Mouse (Mus musculus): ENCODE measurements around the gene Idh3a. TPM values are rescaled to one million over a fixed set of nuclear protein-coding genes. Genes with fewer than 3 reads are reported as not detected.
A peak's percentile ranks its signal among the peaks of the same experiment; 100 is the strongest.
"Not testable (repeated sequence)": the region's sequence is repeated elsewhere in the genome, so short reads cannot be mapped to it uniquely, and the experiment has no call there.

Gene Idh3a
- total RNA-seq, 2 experiments from 2014 or later: 416 to 493 TPM

DNA sequence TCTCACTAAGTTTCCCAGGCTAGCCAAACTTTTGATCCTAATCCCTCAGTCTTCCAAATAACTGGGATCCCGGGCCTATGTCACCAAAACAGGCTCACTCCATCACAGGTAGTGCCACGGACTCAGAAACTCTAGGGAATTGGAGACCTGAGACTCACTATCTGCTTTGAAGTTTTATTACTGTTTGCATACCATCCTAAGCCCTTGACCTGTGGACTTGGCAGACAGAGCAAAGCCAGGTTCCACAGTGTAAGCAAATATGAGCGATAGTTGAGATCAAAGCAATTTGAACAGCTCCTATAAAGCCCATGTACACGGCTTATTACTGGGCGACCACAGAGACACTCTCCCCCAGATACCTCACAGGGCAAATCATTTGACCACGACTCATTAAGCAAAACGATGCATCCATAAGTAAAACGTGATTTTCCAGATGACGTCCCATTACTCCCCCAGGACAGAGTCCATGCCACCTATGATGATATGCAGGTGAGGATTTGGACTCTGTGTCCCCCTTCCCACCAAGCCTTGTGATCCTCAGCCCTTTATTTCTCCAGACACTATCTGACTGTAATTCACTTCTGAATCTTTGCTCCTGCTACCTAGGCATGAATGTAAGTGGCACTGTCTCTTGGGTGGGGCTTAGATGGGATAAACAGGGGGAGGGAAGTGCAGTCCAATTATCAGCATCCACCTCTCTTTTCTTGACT, 14.8 kb upstream of the Idh3a start:
- DNase-seq: no peak
- intact Hi-C loops (cut with DNase I; ENCODE audit: low total_unique reads): no loop called here

DNA sequence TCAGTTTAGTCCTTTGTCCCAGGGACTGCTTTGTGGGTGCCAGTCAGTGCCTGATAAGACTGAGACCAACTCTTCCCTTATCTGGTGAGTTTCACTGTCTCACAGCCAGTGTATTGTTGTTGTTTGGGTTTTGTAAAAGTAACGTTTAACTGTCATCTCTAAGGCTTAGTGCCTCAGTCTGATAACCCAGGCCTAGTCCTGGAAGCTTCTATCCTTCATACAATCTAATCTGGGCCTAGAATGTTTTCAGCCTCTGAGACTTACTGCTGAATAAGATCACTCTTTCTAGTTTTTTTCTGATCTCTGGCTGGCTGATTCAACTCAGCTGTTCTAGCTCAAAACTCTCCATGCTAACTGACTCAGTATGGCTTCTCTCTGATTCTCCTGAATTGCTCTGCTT, 2.4 kb upstream of the Idh3a start:
- no peak for DNase-seq
- intact Hi-C loops (cut with DNase I; ENCODE audit: low total_unique reads): no loop called here

DNA sequence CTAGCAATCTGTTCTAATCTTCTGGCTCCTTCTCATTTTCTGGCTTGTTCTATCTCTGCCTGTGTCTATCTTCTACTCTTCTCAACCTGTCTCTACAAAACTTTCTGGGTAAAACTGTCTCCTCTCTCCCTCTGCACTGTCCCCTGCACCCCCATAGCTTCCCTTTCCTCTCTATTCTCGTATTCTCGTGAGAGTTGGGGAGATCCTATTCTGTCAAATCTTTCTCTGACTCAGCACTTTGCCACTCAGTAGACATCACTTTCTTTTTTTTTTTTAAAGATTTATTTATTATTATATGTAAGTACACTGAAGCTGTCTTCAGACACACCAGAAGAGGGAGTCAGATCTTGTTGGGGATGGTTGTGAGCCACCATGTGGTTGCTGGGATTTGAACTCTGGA, 2.0 kb upstream of the Idh3a start:
- intact Hi-C loops (cut with DNase I; ENCODE audit: low total_unique reads); DNase-seq: not testable (repeated sequence)

DNA sequence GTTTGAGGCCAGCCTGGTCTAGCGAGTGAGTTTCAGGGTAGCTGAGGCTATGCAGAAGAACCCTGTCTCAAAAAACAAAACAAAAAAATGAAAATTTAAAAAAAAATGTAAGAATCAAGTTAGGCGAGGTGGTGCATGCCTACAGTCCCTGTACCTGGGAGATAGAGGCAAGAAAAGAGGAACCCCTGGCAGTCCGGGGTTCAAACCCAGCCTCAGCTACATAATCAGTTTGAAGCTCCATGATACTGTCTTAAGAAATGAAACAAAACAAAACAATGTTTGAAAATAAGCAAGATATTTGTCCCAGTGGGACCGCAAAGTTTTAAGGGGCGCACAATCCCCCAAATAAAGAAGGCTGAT, 315 bp upstream of the Idh3a start:
- DNase-seq: no peak
- intact Hi-C loops (cut with DNase I; ENCODE audit: low total_unique reads): no loop called here

DNA sequence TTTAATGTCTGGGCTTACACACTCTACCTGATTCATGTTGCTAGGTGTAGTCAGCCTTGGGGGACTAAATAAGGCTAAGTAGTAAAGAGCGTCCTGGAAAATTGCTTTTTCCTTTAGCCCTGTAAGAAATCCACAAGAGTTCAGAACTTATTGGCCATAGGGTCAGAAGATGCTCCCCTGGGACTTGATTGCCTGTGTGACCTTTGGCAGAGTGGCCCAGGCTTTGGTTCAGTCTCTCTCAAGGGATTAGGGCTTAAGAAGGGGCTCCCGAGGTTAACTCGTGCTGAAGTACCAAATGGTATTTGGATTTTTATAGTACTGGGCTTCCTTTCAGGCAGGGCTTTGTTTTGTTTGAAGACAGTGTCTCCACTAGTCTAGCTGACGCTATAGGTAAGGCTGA, 1.7 kb downstream of the Idh3a start:
- no peak for DNase-seq
- intact Hi-C loops (cut with DNase I; ENCODE audit: low total_unique reads): no loop called here

DNA sequence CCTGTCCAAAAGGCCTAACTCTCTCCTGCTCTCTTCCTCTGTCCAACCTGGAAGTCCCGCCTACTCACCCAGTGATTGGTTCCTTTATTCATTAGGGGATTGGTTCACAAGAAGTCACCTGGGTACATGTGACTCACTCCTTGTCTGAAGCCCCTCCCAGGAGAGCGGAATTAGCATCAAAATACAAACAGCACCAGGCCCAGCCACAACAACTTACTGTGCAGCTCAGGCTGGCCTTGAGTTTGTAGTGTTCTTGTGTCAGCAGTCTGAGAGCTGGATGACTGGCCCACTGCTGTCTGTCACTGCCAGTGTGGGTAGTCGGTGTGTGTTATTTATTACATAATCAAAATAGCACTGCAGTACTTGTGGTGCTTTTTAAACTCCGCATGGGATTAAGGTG, 7.5 kb downstream of the Idh3a start:
- intact Hi-C loops (cut with DNase I; ENCODE audit: low total_unique reads); DNase-seq: not testable (repeated sequence)

DNA sequence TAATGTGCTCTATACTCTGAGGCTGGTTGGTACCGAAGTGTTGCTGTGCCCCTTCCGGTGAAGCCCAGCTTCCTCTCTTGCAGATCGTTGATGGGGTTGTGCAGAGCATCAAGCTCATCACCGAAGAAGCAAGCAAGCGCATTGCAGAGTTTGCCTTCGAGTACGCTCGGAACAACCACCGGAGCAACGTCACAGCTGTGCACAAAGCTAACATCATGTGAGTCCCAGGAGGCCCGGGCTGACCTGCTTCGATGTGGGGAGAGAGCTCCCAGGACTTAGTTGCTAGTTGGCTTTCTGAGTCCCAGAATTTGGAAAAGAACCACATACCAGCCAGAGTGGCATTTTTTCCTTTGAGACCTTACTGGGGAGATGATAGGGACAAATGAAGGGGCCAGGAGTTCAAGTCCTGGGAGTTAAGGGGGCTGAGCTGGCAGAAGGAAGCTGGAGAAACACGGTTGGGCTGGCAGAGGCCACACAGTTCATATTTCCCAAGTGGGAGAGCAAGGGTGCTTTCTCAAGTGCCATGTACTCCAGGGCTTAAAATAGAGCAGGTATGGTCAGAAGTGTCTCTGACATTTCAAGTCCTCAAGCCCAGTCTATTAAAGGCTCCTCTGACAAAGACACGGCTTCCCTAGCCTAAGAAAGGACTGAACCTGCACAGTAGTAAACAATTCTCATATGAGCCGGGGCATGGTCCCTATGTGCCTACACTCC, 10.8 kb downstream of the Idh3a start:
- intact Hi-C loops (cut with DNase I; ENCODE audit: low total_unique reads): no loop called here

DNA sequence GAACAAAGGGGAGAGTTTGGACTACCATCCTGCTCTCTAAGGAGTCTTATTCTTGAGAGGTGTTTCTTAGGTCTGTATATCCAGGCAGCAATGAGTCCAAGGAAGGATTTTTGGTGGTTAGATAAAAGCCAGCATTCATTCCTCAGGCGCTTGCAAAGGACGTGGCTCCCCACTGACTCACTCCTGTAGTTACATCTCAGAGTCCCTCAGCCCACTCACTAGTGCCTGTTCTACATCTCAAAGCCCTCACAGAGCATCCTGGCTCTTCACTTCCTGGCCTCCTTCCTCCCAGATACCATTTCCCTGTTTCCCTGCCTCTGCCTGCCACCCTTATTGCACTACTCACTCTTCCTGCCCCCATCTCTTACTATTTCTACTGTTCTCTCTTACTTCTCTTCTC, 16.3 kb downstream of the Idh3a start:
- no peak for DNase-seq
- intact Hi-C loops (cut with DNase I; ENCODE audit: low total_unique reads): loop anchor here (10.0 kb wide), 1 partner anchor 168 kb away; no protein-coding TSS in a partner anchor

More for the DNA sequence above, 10.8 kb downstream of the Idh3a start:
- no peak for DNase-seq

DNA sequence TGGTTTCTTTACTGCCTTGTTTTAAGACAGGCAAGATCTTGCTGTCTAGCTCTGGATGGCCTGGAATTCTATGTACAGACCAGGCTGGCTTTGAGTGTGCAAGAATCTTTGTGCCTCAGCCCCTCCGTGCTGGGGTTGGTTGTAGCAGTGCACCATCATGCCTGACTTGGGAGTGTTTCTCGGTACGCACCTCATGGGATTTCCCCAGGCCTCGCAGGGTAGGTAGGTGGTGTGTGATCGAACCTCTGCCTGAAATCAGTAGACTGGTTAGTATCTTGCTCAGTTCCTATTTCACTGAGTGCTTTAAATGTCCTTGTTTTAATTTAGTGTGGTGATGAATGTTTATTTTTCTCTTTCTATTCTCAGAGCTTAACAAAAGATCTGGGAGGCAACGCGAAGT, 16.8 kb downstream of the Idh3a start:
- intact Hi-C loops (cut with DNase I; ENCODE audit: low total_unique reads): loop anchor here (10.0 kb wide), 1 partner anchor 168 kb away; no protein-coding TSS in a partner anchor
- no peak for DNase-seq

DNA sequence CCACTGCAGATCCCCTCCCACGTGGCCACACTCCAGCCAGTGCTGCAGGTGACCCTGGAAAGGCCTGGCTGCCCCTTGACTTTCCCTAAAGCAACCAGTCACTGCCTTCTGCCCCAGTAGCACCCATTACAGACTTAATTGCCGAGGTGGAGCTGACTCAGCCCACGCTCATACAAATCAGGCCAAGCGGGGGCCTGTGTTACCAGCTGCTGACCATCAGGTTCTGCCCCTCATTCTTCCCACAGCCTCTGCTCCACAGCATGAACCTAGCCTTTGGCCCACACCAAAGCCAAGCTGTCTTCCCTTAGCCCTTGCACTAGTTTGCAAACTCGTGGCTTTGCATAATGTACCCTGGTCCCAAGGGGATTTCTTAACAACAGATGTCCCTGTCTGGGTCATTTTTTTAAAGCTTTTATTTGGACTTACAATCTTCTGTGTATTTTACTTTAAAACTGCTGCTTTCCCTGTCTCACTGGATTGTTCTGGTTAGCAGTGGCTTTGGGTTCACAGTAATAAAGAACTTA, 18.1 kb downstream of the Idh3a start:
- no peak for DNase-seq
- intact Hi-C loops (cut with DNase I; ENCODE audit: low total_unique reads): loop anchor here (10.0 kb wide), 1 partner anchor 169 kb away; no protein-coding TSS in a partner anchor

DNA sequence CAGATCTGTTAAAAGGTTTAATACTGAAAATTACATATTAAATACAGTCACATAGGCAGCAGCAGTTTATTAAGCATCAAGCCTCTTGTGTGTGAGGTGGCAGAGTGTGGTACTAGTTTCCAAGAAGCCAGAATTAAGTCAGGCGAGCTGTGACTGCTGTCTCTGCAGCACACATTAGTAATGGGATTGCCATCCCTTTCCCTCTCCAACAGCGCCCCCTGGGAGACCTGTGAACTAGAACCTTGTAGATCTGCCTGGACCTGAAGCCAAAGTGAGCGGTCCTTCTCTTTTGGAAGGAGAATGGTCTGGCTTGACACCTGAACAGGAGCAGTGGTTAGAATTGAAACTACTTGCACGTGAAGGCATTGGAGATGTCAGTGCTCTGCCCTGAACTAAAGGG, 18.8 kb downstream of the Idh3a start:
- DNase-seq: peak; percentile 71
- intact Hi-C loops (cut with DNase I; ENCODE audit: low total_unique reads): loop anchor here (10.0 kb wide), 1 partner anchor 170 kb away; no protein-coding TSS in a partner anchor

DNA sequence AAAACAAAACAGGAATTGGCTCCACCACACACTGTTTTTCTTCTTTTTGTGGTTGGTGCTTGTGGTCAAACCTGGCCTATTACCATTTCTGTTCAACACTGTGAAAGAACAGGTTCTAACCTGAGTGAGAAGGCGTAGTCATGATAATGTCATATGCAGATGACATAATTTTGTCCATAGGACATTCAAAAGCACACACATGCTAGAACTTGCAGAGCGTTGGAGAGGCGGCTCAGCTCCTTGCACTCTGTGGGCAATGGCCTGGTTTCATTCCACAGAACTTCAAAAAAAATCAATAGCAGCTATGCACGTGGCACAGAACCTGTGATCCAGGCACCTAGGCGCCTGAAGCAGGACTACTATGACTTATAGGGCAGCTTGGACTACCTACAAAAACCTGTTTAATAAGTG, 26.7 kb downstream of the Idh3a start:
- intact Hi-C loops (cut with DNase I; ENCODE audit: low total_unique reads): no loop called here
- no peak for DNase-seq

DNA sequence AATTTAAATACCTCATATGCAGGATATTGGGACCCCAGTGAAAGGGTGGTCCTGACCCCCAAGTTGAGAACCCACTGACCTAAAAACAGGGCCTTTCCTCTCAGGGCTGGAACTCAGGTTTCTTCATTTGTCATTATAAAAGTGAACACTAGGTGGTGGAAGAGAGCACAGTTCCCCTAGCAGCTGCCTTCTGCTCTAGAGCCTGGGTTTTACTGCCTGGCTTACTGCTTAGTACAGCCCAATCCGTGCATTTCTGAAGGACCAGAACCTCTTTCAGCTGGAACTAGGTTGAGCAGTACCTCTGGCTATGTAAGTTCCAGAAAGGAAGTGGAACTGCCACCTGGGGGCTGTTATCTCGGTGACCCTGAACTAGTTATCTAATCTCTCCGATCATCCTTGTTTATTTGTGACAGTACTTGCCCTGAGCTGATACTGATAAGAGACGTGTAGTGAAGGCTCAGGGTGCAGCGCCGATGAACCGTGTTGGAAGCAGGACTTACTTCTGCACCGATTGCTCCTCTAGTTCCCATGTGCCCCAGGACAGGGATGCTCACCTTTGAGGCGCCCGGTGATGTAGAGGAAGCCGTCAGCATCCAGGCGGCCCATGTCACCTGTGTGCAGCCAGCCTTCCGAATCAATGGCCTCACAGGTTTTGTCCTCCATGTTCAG, 28.2 kb downstream of the Idh3a start:
- intact Hi-C loops (cut with DNase I; ENCODE audit: low total_unique reads): loop anchor here (2.0 kb wide), 1 partner anchor 60 kb away; no protein-coding TSS in a partner anchor
- DNase-seq: no peak

DNA sequence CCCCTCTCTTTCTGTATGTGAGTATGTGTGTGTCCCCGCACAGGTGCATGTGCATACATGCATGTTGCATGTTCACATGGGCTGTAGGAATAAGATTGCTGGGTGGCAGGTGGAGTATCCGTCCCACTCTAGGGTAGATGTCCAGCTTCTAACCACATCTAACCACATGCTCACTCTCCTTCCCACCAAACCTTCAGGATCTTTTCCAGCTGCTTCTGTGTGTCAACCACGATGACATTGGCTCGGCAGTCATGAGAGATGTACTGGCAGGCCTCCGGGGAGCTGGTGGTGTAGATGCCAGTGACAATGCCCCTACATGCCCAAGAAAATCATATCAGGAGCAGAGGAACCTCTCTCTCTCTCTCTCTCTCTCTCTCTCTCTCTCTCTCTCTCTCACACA, 41.1 kb downstream of the Idh3a start:
- intact Hi-C loops (cut with DNase I; ENCODE audit: low total_unique reads): no loop called here
- DNase-seq: no peak

DNA sequence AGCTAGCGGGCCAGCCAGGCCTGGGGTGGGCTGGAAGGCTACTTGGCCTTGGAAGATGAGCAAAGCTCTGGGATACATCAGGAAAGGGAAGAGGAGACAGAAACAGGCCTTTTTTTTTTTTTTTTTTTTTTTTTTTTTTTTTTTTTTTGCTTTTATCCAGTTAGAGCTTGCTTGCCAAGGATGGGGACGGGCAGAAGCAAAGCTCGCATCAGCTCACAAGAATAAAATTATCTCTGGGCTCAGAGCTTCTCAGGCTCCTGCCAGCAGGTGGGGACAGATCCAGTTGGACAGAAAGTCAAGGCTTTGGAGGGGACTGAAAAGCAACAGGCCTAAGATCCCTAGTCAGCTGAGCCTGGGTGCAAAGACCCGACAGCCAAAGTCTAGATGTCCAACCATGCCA, 42.6 kb downstream of the Idh3a start:
- intact Hi-C loops (cut with DNase I; ENCODE audit: low total_unique reads): no loop called here
- DNase-seq: no peak

DNA sequence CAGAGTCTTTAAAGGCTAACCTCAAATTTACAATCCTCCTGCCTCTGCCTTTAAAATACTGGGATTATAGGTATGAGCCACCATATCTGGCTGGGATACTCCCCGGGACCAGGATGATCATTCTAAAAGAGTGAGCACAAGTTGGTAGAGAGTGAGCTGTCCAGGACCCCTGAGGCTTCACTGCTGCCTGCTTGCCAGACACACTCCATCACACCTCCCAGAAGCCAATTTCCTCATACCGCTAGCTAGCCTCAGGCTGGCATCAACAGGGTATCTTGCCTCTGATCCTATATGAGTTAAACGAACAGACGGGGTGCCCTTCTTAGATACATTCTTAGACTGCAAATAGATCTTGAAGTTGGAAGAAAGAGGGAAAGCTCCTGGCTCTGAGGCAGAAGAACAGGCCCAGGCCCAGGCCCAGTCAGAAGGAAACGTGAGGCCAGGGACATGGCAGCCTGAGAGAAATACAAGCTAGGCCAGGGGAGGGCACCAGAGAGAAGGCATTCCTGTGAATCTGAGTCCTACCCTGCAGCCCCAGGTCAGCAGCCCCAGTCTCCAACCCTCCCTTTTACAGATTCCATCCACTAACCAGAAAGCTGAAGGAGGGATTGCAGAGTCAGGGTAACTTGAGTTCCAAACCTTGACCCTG, 43.6 kb downstream of the Idh3a start:
- intact Hi-C loops (cut with DNase I; ENCODE audit: low total_unique reads): no loop called here
- no peak for DNase-seq

DNA sequence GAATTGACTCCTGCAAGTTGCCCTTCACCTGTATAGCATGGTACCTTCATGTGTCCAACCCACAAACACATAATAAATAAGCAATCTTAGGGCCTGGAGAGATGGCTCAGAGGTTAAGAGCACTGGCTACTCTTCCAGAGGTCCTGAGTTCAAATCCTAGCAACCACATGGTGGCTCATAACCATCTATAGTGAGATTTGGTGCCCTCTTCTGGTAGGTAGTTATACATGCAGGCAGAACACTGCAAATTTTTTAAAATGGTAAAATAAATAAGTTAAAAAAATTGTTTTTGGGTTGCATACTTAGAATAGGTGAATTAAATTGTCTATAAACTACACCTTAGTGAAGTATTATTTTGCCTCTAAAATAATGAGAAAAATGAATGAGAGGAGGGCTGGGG, 44.8 kb downstream of the Idh3a start:
- intact Hi-C loops (cut with DNase I; ENCODE audit: low total_unique reads): no loop called here
- no peak for DNase-seq

DNA sequence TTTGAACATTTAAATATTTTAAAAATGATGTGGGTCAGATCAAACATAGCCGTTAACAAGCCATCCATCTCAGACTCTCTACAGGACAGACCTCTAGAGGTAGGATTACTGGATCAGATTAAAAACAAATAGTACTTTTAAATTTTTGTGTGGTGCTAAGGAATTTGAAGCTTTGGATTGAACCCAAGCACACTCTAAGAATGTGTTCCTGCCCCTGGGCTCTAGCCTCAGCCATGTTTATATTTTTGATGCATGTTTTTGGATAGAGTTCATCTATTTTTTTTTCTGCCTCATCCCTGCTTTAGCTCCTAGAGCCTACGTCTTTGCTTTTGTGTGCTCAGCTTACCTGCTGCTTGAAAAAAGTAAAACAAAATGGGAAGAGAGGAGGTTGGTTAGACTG, 47.3 kb downstream of the Idh3a start:
- DNase-seq: no peak

DNA sequence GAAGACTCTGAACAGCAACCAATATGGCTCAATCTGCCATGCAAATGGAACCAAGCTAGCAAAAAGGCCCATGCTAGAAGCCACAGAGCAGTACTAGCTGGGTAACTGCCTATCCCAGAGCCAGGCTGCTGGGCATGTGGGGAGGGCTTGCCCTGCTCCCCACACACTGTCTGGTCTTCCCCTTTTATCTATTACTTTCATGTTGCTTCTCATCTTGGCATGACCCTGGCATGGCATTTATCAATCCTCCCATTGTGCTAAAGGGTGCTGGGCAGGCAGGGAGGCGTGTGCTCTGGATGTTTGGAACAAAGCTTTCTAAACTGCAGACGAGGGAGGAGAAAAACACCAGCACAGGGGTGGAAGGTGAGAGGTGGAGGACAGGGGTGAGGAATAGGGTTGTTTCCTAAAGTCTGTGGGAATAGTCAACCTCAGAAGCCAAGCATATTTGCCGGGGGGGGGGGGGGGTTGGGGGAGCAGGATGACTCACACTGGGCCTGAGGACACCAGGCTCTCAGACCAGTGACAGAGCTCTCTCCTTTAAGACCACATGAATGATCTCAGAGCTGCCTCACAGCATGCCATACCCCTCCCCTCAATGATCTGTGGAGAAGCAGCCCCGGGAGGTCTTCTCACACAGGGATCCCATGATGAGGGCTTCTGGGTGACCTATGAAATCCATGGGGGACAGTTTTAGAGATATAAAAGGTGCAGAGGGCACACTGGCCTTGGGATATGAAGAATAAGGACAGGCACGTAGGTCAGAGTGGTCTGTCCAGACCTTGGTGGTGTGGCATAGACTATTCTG, 51.6 kb downstream of the Idh3a start:
- intact Hi-C loops (cut with DNase I; ENCODE audit: low total_unique reads): no loop called here
- DNase-seq: no peak

More for the DNA sequence above, 47.3 kb downstream of the Idh3a start:
- intact Hi-C loops (cut with DNase I; ENCODE audit: low total_unique reads): no loop called here
